Mouse (Mus musculus) intestine, embryonic 15.5 days (tissue): ENCODE data around the gene Ttc21a. TPM values are rescaled to one million over a fixed set of nuclear protein-coding genes. Genes with fewer than 3 reads are reported as not detected.
"Not testable (repeated sequence)": the region's sequence is repeated elsewhere in the genome, so short reads cannot be mapped to it uniquely, and the experiment has no call there.

ENCODE experiments used
- ATAC-seq: fragments of 200-750 bp; cut with Nextera tagmentation; 2 replicates; pipeline ENCODE4 v1.8.0; 2017; ENCODE audit warnings: moderate TSS enrichment, moderate library complexity
- H3K27ac ChIP-seq: fragments of 300-500 bp; sonication (generic); 2 replicates; pipeline ENCODE4 v1.5.1; 2015; ENCODE audit warnings: mild to moderate bottlenecking, inconsistent platforms
- H3K27me3 ChIP-seq: fragments of 300-500 bp; sonication (generic); replicated peaks from 2 replicates; pipeline ENCODE4 v1.6.1; 2015; ENCODE audit warnings: inconsistent platforms
- H3K36me3 ChIP-seq: fragments of 300-500 bp; sonication (generic); 2 replicates; pipeline ENCODE4 v1.6.1; 2015; ENCODE audit warnings: inconsistent platforms
- H3K4me1 ChIP-seq: fragments of 300-500 bp; sonication (generic); replicated peaks from 2 replicates; pipeline ENCODE4 v1.6.1; 2015; ENCODE audit warnings: inconsistent platforms
- H3K4me2 ChIP-seq: fragments of 300-500 bp; sonication (generic); replicated peaks from 2 replicates; pipeline ENCODE4 v1.6.1; 2015; ENCODE audit warnings: mild to moderate bottlenecking, inconsistent platforms
- H3K4me3 ChIP-seq: fragments of 300-500 bp; sonication (generic); replicated peaks from 2 replicates; pipeline ENCODE4 v1.5.1; 2015; ENCODE audit warnings: inconsistent platforms
- H3K9ac ChIP-seq: fragments of 300-500 bp; sonication (generic); 2 replicates; pipeline ENCODE4 v1.6.1; 2015; ENCODE audit warnings: inconsistent platforms
- H3K9me3 ChIP-seq: fragments of 300-500 bp; sonication (generic); 2 replicates; pipeline ENCODE4 v1.6.1; 2016; ENCODE audit warnings: inconsistent platforms
- WGBS: fragments of 180-500 bp; shearing (Covaris S2); methylation state at CpG from one replicate; pipeline ENCODE4 v1.1.7; 2015; 5-methylcytosine and 5-hydroxymethylcytosine counted together
- polyA plus RNA-seq: library from polyadenylated mRNA; unstranded; fragments of >200 nt; fragmentation: Nextera tagmentation; extraction: Ambion mirVana; gene quantifications from 2 replicates; pipeline ENCODE4 v1.2.1, GENCODE M21; 2015

The Ttc21a gene
- polyA plus RNA-seq, 1 experiment from 2014 or later: 0.11 TPM

- 1% methylated on average over 55 of the region's 60 CpGs for WGBS
- peak; percentile 95 for ATAC-seq
- H3K4me1 ChIP-seq: peaks cover 7% of the 10 kb centered on the region; the same call in 1 of the 2 replicates
- H3K9ac ChIP-seq: 0 out of 2 replicates have a peak overlapping the region, but pooled peaks have one; percentile 30
- peak overlapping the region; percentile 87 for H3K4me2 ChIP-seq
- H3K27ac ChIP-seq: peak overlapping the region; percentile 63
- H3K36me3 ChIP-seq: no peaks in the 10 kb centered on the region
- no peaks in the 10 kb centered on the region for H3K27me3 ChIP-seq
- peak overlapping the region; percentile 38 for H3K4me3 ChIP-seq
- no peaks in the 10 kb centered on the region for H3K9me3 ChIP-seq
These were observed 73.5 kb downstream of the Ttc21a start for GRCm38 (mm10) chr9:120010781-120011511.

DNA sequence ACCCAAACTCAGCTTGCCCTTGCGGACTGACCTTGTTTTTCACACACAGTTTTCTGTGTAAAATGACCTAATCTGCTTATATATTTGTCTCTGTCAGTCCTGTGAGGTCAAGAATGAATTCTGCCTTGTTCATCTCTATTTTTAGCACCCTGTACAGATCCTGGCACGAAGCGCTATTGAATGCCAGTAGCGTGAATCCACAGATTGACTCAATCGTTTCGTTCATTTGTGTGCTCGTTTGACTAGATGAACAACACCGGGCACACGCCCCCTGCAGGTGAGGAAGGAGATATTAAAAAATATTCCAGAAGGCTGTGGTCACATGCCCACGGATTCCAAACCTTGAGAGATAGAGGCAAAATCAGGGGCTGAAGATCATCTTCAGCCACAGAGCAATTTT, 74.1 kb downstream of the Ttc21a start:
- peak overlapping the region; percentile 63 for H3K27ac ChIP-seq
- no peaks in the 10 kb centered on the region for H3K27me3 ChIP-seq
- peak overlapping the region; percentile 87 for H3K4me2 ChIP-seq
- ATAC-seq: peak; percentile 66
- H3K4me3 ChIP-seq: peak overlapping the region; percentile 38
- WGBS: 1% methylated on average over 10 of the region's 10 CpGs
- H3K4me1 ChIP-seq: peaks cover 6% of the 10 kb centered on the region; the same call in 1 of the 2 replicates
- no peaks in the 10 kb centered on the region for H3K36me3 ChIP-seq
- H3K9me3 ChIP-seq: no peaks in the 10 kb centered on the region
- H3K9ac ChIP-seq: no peak overlapping the region

GRCm38 (mm10) chr9:120012161-120012560, 74.8 kb downstream of the Ttc21a start:
- not testable (repeated sequence) for H3K27me3 ChIP-seq, ATAC-seq, H3K4me2 ChIP-seq, H3K4me3 ChIP-seq, H3K4me1 ChIP-seq, H3K27ac ChIP-seq, H3K9me3 ChIP-seq, H3K9ac ChIP-seq, H3K36me3 ChIP-seq
- 81% methylated on average over 6 of the region's 6 CpGs for whole genome bisulfite sequencing

- Histone ChIP-seq H3K27ac (no peak overlapping the region), H3K4me1 (peaks cover 6% of the 10 kb centered on the region; the same call in 1 of the 2 replicates), H3K27me3 (no peaks in the 10 kb centered on the region), H3K36me3 (no peaks in the 10 kb centered on the region), H3K9me3 (no peaks in the 10 kb centered on the region), H3K4me3 (no peak overlapping the region), H3K9ac (no peak overlapping the region), H3K4me2 (no peak overlapping the region)
- WGBS: 83% methylated on average over 5 of the region's 5 CpGs
- no peak for ATAC-seq
These were observed 75.4 kb downstream of the Ttc21a start for GRCm38 (mm10) chr9:120012781-120013180.

- H3K4me2 ChIP-seq: no peak overlapping the region
- WGBS: 68% methylated on average over 11 of the region's 11 CpGs
- no peak overlapping the region for H3K9ac ChIP-seq
- H3K36me3 ChIP-seq: no peaks in the 10 kb centered on the region
- no peak overlapping the region for H3K4me3 ChIP-seq
- ATAC-seq: no peak
- no peaks in the 10 kb centered on the region for H3K27me3 ChIP-seq
- H3K4me1 ChIP-seq: peaks cover 6% of the 10 kb centered on the region; the same call in 1 of the 2 replicates
- no peaks in the 10 kb centered on the region for H3K9me3 ChIP-seq
- no peak overlapping the region for H3K27ac ChIP-seq
These were observed 75.9 kb downstream of the Ttc21a start for GRCm38 (mm10) chr9:120013251-120013820.

- no peak for ATAC-seq
- Histone ChIP-seq H3K4me2 (no peak overlapping the region), H3K27me3 (no peaks in the 10 kb centered on the region), H3K27ac (no peak overlapping the region), H3K36me3 (no peaks in the 10 kb centered on the region), H3K9ac (peak overlapping the region; percentile 8; the same call in 1 of the 2 replicates), H3K4me3 (no peak overlapping the region), H3K4me1 (peaks cover 6% of the 10 kb centered on the region; the same call in 1 of the 2 replicates), H3K9me3 (no peaks in the 10 kb centered on the region)
- WGBS: 51% methylated on average over 6 of the region's 6 CpGs
These were observed 77.4 kb downstream of the Ttc21a start for GRCm38 (mm10) chr9:120014828-120015227.

DNA sequence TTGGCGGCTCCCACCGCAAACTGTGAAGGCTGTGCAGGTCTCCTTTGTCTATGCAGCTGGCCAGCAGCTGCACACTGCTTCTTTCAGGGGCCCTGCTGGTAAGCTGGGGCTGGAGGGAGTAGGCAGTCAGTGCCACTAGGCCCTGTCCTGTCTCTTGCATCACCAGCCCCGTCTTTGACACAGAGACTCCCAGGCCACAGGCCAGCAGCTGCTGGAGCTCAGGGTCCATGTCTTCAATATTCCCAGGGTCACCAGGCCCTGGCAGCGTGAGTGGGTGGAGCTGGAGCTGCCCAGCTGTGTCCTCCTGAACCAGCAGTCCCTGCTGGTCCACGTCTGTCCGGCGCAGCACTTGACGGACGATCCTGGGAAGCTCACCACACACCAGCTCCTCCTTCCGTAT, 79.5 kb downstream of the Ttc21a start:
- no peak overlapping the region for H3K4me2 ChIP-seq
- no peaks in the 10 kb centered on the region for H3K27me3 ChIP-seq
- no peak for ATAC-seq
- no peaks in the 10 kb centered on the region for H3K36me3 ChIP-seq
- peaks cover 12% of the 10 kb centered on the region; the same call in 1 of the 2 replicates for H3K4me1 ChIP-seq
- no peak overlapping the region for H3K4me3 ChIP-seq
- no peak overlapping the region for H3K9ac ChIP-seq
- 60% methylated on average over 10 of the region's 10 CpGs for WGBS
- no peak overlapping the region for H3K27ac ChIP-seq
- H3K9me3 ChIP-seq: no peaks in the 10 kb centered on the region

Other genes with a start within 250 kb of the Ttc21a start
- gene Scn10a, start 218.3 kb upstream of the Ttc21a start, polyA plus RNA-seq: not detected in 2 replicates
- 0.04 TPM in 1 of 2 replicates, not detected in the other for gene Scn11a, start 112.2 kb upstream of the Ttc21a start, polyA plus RNA-seq
- 38.2 and 41.6 TPM in 2 replicates for gene Wdr48, start 42.7 kb upstream of the Ttc21a start, polyA plus RNA-seq
- 29.3 and 29.6 TPM in 2 replicates for gene Gorasp1, start within 50 bp of the Ttc21a start, polyA plus RNA-seq
- 5.3 and 5.9 TPM in 2 replicates for gene Csrnp1, start 47.1 kb downstream of the Ttc21a start, polyA plus RNA-seq
- 0.06 TPM in 1 of 2 replicates, not detected in the other for gene Xirp1, start 86.0 kb downstream of the Ttc21a start, polyA plus RNA-seq
- gene Cx3cr1, start 132.3 kb downstream of the Ttc21a start, polyA plus RNA-seq: 9.6 and 10.9 TPM in 2 replicates
- 0.14 and 0.40 TPM in 2 replicates for gene Ccr8, start 154.5 kb downstream of the Ttc21a start, polyA plus RNA-seq
- gene Slc25a38, start 172.8 kb downstream of the Ttc21a start, polyA plus RNA-seq: 25.2 and 30.2 TPM in 2 replicates
- gene Rpsa, start 190.1 kb downstream of the Ttc21a start, polyA plus RNA-seq: 1,311 and 1,452 TPM in 2 replicates
- gene Mobp, start 212.1 kb downstream of the Ttc21a start, polyA plus RNA-seq: 0.11 and 0.14 TPM in 2 replicates